Mouse (Mus musculus): ENCODE results near the gene Rbms3.

DNA sequence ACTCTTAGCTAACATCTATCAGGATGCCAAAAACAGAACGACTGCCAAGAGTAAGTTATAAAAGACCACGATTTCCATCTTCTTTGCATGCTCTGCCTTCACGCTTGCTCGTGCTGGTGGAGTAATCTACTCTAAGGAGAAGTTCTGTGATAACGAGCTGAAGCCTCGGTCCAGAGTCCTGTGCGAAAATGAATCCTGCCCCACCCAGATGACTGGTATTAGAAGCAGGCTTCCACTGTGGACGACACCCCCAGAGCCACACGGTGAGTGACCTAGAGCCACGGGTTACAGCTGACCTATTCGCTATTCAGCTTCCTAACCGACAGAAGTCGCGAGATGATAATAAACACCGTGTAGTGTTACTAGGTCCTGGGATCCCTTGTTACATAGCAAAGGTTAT is 730.3 kb downstream of the Rbms3 start:
- TF ChIP-seq CTCF (conservative IDR thresholded peaks at IDR 0.05; ENCODE audit: insufficient read depth, insufficient read length, low read depth, low read length) (no peak), POLR2A (IDR thresholded peaks at IDR 0.05; ENCODE audit: low read depth, low read length) (no peak)
